Mouse (Mus musculus) cerebellum, adult 11-12 months (tissue): ENCODE data around the gene Agxt.

Source experiments
- DNase-seq: peaks from one replicate; pipeline ENCODE4 v3.0.0; 2022

Agxt gene

GRCm38 (mm10) chr1:93135036-93135526 lies at the start of gene Agxt:
Gene Agxt (plus strand): TSS chr1:93135240.
- no peak for DNase-seq

- peak; percentile 11 for DNase-seq
Observed at GRCm38 (mm10) chr1:93092582-93092981, 42.5 kb upstream of the Agxt start.

DNA sequence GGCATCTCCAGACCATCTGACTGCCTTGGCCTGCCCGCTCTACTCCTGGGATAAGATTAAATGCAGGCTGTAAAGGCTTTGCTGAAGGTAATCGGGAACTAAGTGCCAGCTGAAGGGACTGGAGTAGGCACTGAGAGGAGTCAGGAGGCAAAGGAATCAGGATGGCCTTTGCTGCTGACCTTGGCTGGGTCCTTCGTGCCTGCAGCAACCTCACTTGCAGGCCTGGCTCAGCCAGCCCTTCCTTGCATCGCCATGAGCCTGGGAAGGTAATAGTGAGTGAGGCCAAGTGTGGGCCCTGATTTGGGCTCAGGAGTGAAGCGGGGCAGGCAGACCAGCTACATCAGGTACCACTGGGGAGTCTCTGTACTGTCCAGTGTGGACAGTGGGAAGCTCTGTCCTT lies 36.1 kb upstream of the Agxt start:
- DNase-seq = peak; percentile 39

GRCm38 (mm10) chr1:93100243-93100575 lies 34.8 kb upstream of the Agxt start:
- peak; percentile 73 for DNase-seq

DNA sequence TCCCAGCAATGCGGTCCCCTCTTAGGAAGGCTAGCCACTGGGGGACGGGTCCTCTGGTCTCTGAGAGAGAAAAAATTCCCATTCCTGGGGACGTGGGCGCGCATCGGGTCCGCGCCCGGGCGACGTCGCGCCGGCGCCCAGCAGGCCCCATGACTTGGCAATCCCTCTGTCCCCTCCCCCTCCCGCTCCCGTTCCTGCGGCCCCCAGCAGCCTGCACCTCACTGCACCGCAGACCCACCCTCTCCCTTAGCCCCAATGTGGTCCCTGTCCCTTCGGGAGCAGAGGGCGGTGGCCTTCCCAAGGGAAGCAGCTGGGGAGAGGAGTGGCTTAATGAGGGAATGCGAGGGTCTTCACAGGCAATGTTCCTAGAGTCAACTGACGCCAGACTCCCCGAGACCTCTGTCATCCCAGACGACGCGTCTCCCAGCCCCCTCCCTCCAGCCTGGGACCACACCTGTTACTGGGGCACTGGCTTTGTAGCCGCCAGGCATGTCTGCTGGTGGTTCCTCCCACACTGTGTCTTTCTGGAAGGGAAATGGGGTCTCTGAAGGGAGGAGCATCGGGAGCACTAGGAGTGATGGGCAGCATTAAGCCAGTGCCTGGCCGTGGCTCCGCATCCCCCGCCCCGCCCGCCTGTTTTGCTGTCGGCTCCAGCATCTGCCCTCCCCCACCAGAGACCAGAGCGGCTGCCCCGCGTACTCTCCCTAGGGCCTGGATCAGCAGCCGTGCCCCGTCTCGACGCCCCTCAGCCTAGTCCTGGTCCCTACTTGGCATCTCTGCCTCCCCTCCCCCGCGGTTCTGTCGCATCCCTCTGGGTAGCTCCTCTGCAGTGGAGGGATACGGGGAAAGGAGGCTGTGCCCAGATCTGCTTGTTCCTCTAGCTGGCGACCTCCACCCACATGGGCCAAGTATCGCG lies 34.2 kb upstream of the Agxt start:
- peak; percentile 82 for DNase-seq

- peak; percentile 92 for DNase-seq
Observed at GRCm38 (mm10) chr1:93101571-93102061, 33.4 kb upstream of the Agxt start, which contains the start of gene Kif1a. Gene Kif1a (minus strand): TSS chr1:93101951.

DNA sequence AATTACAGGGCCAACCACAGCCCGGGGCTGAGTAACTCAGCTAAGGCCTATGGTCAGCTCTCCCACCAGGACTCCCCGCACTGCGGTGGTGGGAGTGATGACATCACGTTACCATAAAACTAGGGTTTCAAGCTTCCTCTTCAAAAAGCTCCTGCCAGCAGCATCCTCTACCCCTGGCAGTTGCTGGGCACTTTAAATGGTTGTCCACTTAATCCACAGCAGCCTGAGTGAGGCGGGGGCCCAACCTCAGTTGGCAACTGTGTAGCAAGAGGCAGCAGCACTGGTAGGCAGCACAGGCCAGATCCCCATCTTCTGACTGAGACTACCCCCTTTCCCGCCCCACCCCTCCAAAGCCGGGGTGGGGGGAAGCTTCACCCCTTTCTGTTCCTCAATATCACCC lies 32.3 kb upstream of the Agxt start:
- peak; percentile 63 for DNase-seq

GRCm38 (mm10) chr1:93114713-93115463 lies 20.2 kb upstream of the Agxt start:
- peak; percentile 76 for DNase-seq

- no peak for DNase-seq
Observed at GRCm38 (mm10) chr1:93115471-93115870, 19.6 kb upstream of the Agxt start.

DNA sequence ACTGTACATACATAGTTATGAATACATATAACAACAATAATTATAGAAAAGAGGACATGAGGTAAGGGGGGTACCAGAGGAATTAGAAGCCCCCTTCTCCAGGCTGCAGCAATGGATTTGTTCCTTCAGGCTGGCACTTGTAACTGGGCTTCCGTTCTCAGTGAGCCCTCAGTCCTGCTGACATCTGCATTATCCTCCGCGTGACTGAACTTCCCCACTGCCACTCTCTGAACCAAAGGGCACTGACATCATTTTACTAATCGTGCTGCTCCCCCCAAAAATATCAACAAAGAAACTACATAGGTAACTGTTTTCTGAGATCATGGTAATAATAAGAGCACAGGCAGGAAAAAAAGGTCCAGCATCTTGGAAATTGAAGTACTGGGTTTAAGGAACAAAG lies 16.2 kb upstream of the Agxt start:
- no peak for DNase-seq

DNA sequence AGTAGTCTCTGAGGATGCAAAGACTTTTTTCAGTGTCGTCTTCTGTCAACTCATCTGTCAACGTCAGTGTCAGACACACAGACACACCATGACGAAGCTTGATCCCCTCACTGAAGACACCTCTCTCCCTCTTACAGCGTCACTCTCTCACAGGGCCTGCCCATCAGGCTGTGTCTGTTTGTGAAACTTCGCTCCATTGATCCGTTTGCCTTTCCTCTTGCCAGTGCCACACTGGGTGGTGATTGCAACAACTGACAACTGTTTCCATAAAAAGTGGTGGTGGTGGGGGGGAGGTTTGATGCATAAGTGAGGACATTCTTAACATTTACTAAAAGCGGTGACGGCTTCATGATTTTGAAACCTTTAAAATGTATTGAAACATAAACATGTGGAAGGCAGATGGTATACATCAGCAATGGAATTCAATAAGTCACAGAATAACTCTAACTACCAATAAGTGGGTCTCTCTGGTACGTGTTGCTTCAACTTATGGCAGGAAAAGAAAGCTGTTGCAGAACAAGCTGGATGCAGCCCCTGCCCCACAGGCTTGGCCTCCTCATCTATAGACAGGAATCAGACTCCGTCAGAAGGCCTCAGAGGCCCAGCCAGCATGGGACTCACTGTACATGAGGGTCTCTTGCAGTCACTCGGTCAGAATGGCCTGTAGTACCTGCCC lies 11.7 kb upstream of the Agxt start:
- no peak for DNase-seq

DNA sequence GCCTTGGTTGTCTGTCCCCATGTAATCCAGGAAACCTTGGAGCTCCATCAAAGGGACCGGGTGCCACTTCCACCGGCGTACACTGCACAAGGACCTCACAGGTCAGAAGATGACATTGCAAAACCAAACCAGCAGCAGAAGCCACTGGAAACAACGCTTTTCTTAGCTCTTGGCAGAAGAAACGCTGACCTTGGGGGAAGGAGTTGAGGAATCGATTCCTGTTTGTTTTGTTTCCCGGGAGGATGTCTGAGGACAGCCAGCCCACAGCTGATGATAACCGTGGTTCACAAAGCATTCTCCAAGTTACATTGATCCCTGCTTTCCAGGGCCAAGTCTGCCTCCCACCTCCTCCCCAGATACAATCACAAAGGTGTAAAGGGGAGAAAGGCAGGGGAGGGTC lies 11.0 kb upstream of the Agxt start:
- no peak for DNase-seq

GRCm38 (mm10) chr1:93125256-93125655 lies 9.8 kb upstream of the Agxt start:
- DNase-seq = no peak

DNA sequence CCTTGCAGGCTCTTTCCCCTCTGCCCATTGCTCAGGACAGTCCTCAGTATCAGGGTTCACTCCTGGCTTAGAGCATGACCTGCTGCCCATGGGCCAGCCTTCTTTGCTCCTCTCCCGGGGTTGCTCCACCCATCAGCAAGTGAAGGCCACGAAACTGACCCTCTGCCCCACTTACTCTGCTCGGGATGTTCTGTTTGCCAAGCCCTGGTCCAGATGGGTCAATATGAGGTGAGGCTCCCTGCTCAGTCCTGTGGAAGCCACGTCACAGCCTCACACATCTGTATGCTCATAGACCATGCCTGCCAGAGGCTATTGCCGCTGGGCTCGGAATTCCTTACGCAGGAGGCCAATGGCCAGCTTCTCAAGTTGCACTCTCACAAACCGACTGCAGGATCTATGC lies 6.8 kb upstream of the Agxt start:
- no peak for DNase-seq

DNA sequence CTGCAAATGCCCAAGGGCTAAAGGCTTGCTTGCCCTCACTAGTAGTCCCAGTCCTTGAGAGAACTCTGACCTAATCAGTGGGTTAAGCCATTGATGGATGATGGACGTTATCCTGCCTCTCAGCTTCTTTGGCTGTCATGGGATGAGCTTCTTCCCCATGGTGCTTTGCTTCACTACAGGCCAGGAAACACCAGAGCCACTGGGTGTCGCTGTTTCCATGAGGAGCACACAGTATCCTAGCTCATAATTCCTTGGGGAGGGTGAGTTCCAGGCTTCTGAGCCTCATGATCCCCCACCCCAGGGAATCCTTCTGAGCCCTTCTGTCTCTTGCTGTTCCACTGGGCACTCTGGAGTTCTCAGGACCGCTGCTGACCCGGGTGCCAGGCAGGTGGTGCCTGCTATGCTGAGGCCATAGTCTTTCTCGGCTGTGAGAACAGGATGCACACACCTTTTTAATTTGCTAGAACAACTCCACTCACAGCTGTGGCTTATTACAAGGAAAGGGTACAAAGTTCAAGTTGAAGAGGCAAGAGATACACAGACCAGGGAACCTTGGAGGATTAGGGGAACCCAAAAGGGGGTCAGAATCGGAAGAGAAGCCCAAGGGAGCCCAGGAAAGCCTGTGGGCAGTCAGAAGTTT lies 6.2 kb upstream of the Agxt start:
- DNase-seq = peak; percentile 33

DNA sequence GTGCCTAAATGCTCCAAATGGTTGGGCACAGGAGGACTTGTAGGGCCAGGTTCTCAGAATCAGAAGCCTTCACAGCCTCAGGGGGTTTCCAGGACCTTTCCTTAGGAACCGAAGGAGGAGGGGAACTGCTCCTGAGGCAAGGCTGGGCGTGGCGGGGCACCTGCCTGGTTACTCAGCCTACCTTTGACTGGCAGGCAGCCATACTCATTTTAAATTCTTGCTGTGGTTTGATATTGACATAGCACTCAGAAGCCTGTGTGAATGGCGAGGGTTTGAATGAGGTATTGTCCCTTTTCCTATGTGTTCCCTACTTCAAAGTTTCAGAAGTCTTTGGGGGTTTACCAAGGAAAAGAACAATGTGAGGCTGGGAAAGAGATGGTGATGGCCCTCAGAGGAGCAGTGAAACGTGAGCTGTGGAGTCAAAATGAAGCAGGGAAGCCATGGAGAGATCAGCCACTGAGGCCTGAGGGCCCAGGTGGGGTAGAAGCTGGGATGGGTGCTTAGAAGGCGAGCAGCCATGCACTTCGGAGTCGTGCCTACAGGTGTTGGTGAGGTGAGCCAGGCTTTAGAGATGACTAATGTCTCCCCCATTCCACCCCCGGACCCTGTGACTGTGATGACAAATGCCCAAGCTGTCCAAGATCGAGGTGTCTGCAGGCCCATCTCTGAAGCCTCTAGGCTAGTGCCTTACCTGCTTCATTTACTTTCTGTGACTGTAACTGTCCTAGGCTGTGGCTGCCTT lies 4.6 kb upstream of the Agxt start:
- no peak for DNase-seq

- DNase-seq = no peak
Observed at GRCm38 (mm10) chr1:93132676-93133075, 2.4 kb upstream of the Agxt start.

- no peak for DNase-seq
Observed at GRCm38 (mm10) chr1:93138534-93138933, 3.5 kb downstream of the Agxt start.

- DNase-seq = no peak
Observed at GRCm38 (mm10) chr1:93139713-93140112, 4.7 kb downstream of the Agxt start.

DNA sequence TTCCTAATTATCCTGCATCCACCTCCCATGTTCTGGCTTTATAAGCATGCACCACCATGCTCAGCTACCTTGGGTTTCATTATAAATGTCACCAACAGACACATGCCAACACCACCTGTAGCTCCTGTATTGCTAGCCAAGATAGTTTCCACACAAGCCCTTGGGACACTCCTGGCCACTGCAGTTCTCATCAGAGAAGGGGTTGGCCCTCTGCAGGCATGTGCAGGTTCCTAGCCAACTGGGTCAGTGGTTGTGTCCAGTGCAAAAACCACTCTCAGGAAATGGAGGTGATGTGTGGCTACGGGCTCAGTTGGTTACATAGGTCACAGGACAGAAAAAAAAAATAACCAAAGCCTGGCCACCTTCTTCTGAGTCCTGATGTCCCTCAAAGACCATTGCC lies 7.8 kb downstream of the Agxt start:
- no peak for DNase-seq

DNA sequence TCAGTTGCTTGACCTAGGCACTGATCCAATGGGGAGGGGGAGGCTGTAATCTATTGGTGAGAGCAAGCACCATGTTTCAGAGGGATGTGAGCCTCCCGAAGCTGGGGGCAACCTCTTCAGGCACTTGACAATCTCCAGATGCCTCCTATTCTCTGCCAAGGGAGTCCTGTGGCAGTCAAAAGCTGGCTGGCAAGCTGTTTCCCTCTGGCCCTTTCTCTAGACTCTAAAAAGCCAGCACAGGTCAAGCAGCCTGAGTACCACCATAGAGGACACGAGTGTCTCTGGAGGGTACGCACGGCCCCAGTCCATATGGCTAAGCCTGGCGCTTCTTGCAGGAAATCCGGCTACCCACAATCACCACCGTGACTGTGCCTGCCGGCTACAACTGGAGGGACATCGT lies 9.1 kb downstream of the Agxt start:
- no peak for DNase-seq
